Mouse (Mus musculus) CH12.LX (cell line): ENCODE data around the gene Ctrl. TPM values are rescaled to one million over a fixed set of nuclear protein-coding genes. Genes with fewer than 3 reads are reported as not detected.

Experiments used
- DNase-seq: peaks from one replicate; pipeline ENCODE4 v3.0.0-alpha.2; 2013; ENCODE audit errors: extremely low read depth
- H3K27ac ChIP-seq: 2 replicates; pipeline ENCODE4 v1.5.1; 2012; ENCODE audit warnings: low read depth, mild to moderate bottlenecking, control low read depth, moderate library complexity; ENCODE audit not compliant: insufficient read depth
- H3K27me3 ChIP-seq: replicated peaks from 2 replicates; pipeline ENCODE3; 2012; ENCODE audit warnings: inconsistent platforms
- H3K36me3 ChIP-seq, 2 experiments: replicated peaks in 1 of 2; 2 replicates each; pipeline versions ENCODE3 to v1.6.1; 2012; ENCODE audit warnings: inconsistent platforms in 1 of 2, low read length in 1 of 2, mild to moderate bottlenecking in 1 of 2, mixed read lengths in 1 of 2, moderate library complexity in 1 of 2; ENCODE audit not compliant: control insufficient read depth in 1 of 2, insufficient read depth in 1 of 2
- H3K4me1 ChIP-seq, 2 experiments: 2 replicates each; pipeline ENCODE4 v1.6.1; 2012; ENCODE audit warnings: inconsistent platforms in 1 of 2, moderate library complexity in 1 of 2; ENCODE audit not compliant: insufficient read depth in 2 of 2, control insufficient read depth in 1 of 2
- H3K4me2 ChIP-seq: 2 replicates; pipeline ENCODE4 v1.6.1; 2012; ENCODE audit warnings: low read depth, mild to moderate bottlenecking, control low read depth; ENCODE audit not compliant: poor library complexity, insufficient read depth, severe bottlenecking
- H3K4me3 ChIP-seq, 3 experiments: fragments of 150-350 bp in 1 of 3; sonication (generic) in 1 of 3; replicated peaks in 1 of 3; 2 replicates each; pipeline versions ENCODE3 to v1.5.1; 2011 to 2012; ENCODE audit warnings: low read depth in 2 of 3, low read length in 2 of 3, mild to moderate bottlenecking in 2 of 3, moderate library complexity in 2 of 3, control low read depth in 1 of 3, improper control_type of control experiment in 1 of 3, inconsistent platforms in 1 of 3, mixed read lengths in 1 of 3; ENCODE audit not compliant: poor library complexity in 1 of 3
- H3K79me2 ChIP-seq: replicated peaks from 2 replicates; pipeline ENCODE4 v1.6.1; 2012; ENCODE audit warnings: mild to moderate bottlenecking, moderate library complexity; ENCODE audit not compliant: control insufficient read depth, poor library complexity, insufficient read depth, severe bottlenecking; ENCODE audit errors: extremely low read depth
- H3K9ac ChIP-seq: 2 replicates; pipeline ENCODE4 v1.6.1; 2012; ENCODE audit warnings: low read depth, mild to moderate bottlenecking, control low read depth, moderate library complexity; ENCODE audit not compliant: insufficient read depth
- H3K9me3 ChIP-seq: replicated peaks from 2 replicates; pipeline ENCODE3; 2012; ENCODE audit warnings: low read length, inconsistent platforms, mixed read lengths
- BHLHE40 ChIP-seq: IDR thresholded peaks from 2 replicates; pipeline ENCODE4 v1.6.1; 2011; ENCODE audit warnings: mild to moderate bottlenecking, low read depth, low read length, improper control_type of control experiment
- CHD2 ChIP-seq: IDR thresholded peaks from 2 replicates; pipeline ENCODE4 v1.6.1; 2011; ENCODE audit warnings: low read length, improper control_type of control experiment
- CTCF ChIP-seq, 2 experiments: IDR thresholded peaks in 1 of 2; conservative IDR thresholded peaks in 1 of 2; 2 replicates each; pipeline ENCODE4 v1.5.1; 2011 to 2012; ENCODE audit warnings: low read depth in 2 of 2, low read length in 2 of 2, improper control_type of control experiment in 1 of 2, inconsistent platforms in 1 of 2, mild to moderate bottlenecking in 1 of 2, moderate library complexity in 1 of 2
- E2F4 ChIP-seq: IDR thresholded peaks from 2 replicates; pipeline ENCODE4 v1.6.1; 2011; ENCODE audit warnings: low read depth, low read length, improper control_type of control experiment; ENCODE audit not compliant: insufficient replicate concordance
- EP300 ChIP-seq: IDR thresholded peaks from 2 replicates; pipeline ENCODE4 v1.6.1; 2011; ENCODE audit warnings: low read length, improper control_type of control experiment
- ETS1 ChIP-seq: conservative IDR thresholded peaks from 2 replicates; pipeline ENCODE4 v1.6.1; 2012; ENCODE audit warnings: low read depth, mild to moderate bottlenecking, inconsistent platforms, low read length, improper control_type of control experiment, moderate library complexity
- GABPA ChIP-seq: IDR thresholded peaks from 2 replicates; pipeline ENCODE4 v1.6.1; 2012; ENCODE audit warnings: low read depth, low read length, improper control_type of control experiment, inconsistent platforms; ENCODE audit not compliant: insufficient replicate concordance
- HCFC1 ChIP-seq: IDR thresholded peaks from 2 replicates; pipeline ENCODE4 v1.6.1; 2012; ENCODE audit warnings: low read depth, mild to moderate bottlenecking, inconsistent platforms, low read length, improper control_type of control experiment
- JUN ChIP-seq: IDR thresholded peaks from 2 replicates; pipeline ENCODE4 v1.6.1; 2011; ENCODE audit warnings: low read depth, mild to moderate bottlenecking, low read length, improper control_type of control experiment, moderate library complexity; ENCODE audit not compliant: insufficient read depth
- JUND ChIP-seq: conservative IDR thresholded peaks from 2 replicates; pipeline ENCODE4 v1.6.1; 2011; ENCODE audit warnings: low read depth, low read length, improper control_type of control experiment
- MAFK ChIP-seq: IDR thresholded peaks from 2 replicates; pipeline ENCODE4 v1.6.1; 2011; ENCODE audit warnings: low read length, improper control_type of control experiment; ENCODE audit not compliant: insufficient replicate concordance
- MAZ ChIP-seq: IDR thresholded peaks from 2 replicates; pipeline ENCODE4 v1.6.1; 2012; ENCODE audit warnings: low read depth, mild to moderate bottlenecking, inconsistent platforms, low read length, improper control_type of control experiment, moderate library complexity
- MEF2A ChIP-seq: IDR thresholded peaks from 2 replicates; pipeline ENCODE4 v1.6.1; 2014; ENCODE audit warnings: low read depth, mild to moderate bottlenecking, inconsistent platforms, low read length, improper control_type of control experiment, borderline replicate concordance
- MYC ChIP-seq: IDR thresholded peaks from 2 replicates; pipeline ENCODE4 v1.6.1; 2011; ENCODE audit warnings: low read depth, mild to moderate bottlenecking, improper control_type of control experiment, low read length
- PAX5 ChIP-seq: IDR thresholded peaks from 2 replicates; pipeline ENCODE4 v1.6.1; 2012; ENCODE audit warnings: low read length, inconsistent platforms, mixed read lengths
- POLR2A ChIP-seq: IDR thresholded peaks from 2 replicates; pipeline ENCODE4 v1.6.1; 2011; ENCODE audit warnings: low read depth, mild to moderate bottlenecking, improper control_type of control experiment, low read length
- POLR2AphosphoS2 ChIP-seq: IDR thresholded peaks from 2 replicates; pipeline ENCODE4 v1.6.1; 2011; ENCODE audit warnings: low read depth, low read length, improper control_type of control experiment
- RAD21 ChIP-seq: IDR thresholded peaks from 2 replicates; pipeline ENCODE4 v1.6.1; 2011; ENCODE audit warnings: low read depth, mild to moderate bottlenecking, low read length, improper control_type of control experiment, moderate library complexity
- RCOR1 ChIP-seq: conservative IDR thresholded peaks from 2 replicates; pipeline ENCODE4 v1.6.1; 2012; ENCODE audit warnings: low read depth, mild to moderate bottlenecking, inconsistent platforms, low read length, improper control_type of control experiment
- SIN3A ChIP-seq: IDR thresholded peaks from 2 replicates; pipeline ENCODE4 v1.6.1; 2012; ENCODE audit warnings: low read length, improper control_type of control experiment, inconsistent platforms
- SMC3 ChIP-seq: IDR thresholded peaks from 2 replicates; pipeline ENCODE4 v1.6.1; 2011; ENCODE audit warnings: low read depth, low read length, improper control_type of control experiment
- TBP ChIP-seq: conservative IDR thresholded peaks from 2 replicates; pipeline ENCODE4 v1.6.1; 2011; ENCODE audit warnings: low read depth, low read length, improper control_type of control experiment
- ZC3H11A ChIP-seq: IDR thresholded peaks from 2 replicates; pipeline ENCODE4 v1.6.1; 2012; ENCODE audit warnings: low read depth, mild to moderate bottlenecking, inconsistent platforms, low read length, improper control_type of control experiment
- ZKSCAN1 ChIP-seq: IDR thresholded peaks from 2 replicates; pipeline ENCODE4 v1.6.1; 2012; ENCODE audit warnings: low read depth, inconsistent platforms, low read length, improper control_type of control experiment, borderline replicate concordance
- ZMIZ1 ChIP-seq: IDR thresholded peaks from 2 replicates; pipeline ENCODE4 v1.6.1; 2012; ENCODE audit warnings: low read depth, mild to moderate bottlenecking, inconsistent platforms, low read length, improper control_type of control experiment
- ZNF384 ChIP-seq: IDR thresholded peaks from 2 replicates; pipeline ENCODE4 v1.6.1; 2012; ENCODE audit warnings: low read depth, low read length, improper control_type of control experiment, inconsistent platforms
- dilution Hi-C: fragments of 300-500 bp; cut with MboI; formaldehyde crosslinking; loops from 2 replicates; pipeline ENCODE4 v1.14.3; 2020; ENCODE audit warnings: low sequenced_read_pairs; ENCODE audit not compliant: extremely low pct_unique_long_range_greater_than_20kb, extremely low pct_ligation_motif_present
- in situ Hi-C: fragments of 300-500 bp; cut with MboI; formaldehyde crosslinking; loops from 3 replicates; pipeline ENCODE4 v1.14.3; 2019; ENCODE audit warnings: low sequenced_read_pairs, low pct_ligation_motif_present, low pct_unique_long_range_greater_than_20kb, mixed read lengths
- polyA plus RNA-seq: library from polyadenylated mRNA; unstranded; fragments of >175 nt; gene quantifications from 2 replicates; pipeline ENCODE4 v1.2.1, GENCODE M21; 2012; ENCODE audit warnings: low read depth; ENCODE audit not compliant: insufficient read length
- total RNA-seq, 2 experiments: library from RNA; depleted of rRNA; stranded (reverse); fragments of 300-350 nt in 1 of 2; fragments of >200 nt in 1 of 2; gene quantifications; 2 replicates each; pipeline ENCODE4 v1.2.3; 2012 to 2014

Ctrl gene
- total and polyA plus RNA-seq, 3 experiments, result 1.3 to 5.3 (median 2.0) TPM

DNA sequence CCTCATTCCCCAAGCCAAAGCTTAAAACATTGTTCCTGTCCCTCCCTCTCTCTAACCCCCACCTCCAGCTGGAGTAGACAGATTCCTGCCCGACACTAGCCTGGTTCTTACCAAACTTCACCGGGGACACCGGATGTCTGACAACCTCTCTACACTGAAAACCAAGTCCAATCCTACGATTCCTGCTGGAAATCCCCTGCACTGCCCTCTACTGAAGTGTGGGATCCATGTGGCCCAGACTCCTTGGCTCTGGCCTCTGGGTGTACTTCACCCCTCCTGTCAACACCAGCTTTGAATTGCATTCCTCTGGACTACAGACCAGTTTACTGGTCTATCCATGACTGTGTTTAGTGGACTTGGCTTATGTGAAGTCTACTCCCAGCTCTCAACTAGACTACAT, 22.9 kb upstream of the Ctrl start:
- Histone ChIP-seq H3K9ac (no peak overlapping the region), H3K79me2 (no peaks in the 10 kb centered on the region), H3K4me2 (no peak overlapping the region), H3K9me3 (no peaks in the 10 kb centered on the region), H3K27me3 (no peaks in the 10 kb centered on the region), H3K36me3 (peaks cover 5 to 66% of the 10 kb centered on the region in 2 experiments), H3K27ac (no peak overlapping the region), H3K4me3 (no peak overlapping the region), H3K4me1 (peaks cover 3 to 17% of the 10 kb centered on the region in 2 experiments)
- TF ChIP-seq SIN3A (no peak), CHD2 (no peak), RAD21 (no peak), BHLHE40 (no peak), ZNF384 (no peak), JUN (no peak), E2F4 (no peak)
- dilution Hi-C loops, result no loop called here
- in situ Hi-C loops, result no loop called here
- no peak for DNase-seq

DNA sequence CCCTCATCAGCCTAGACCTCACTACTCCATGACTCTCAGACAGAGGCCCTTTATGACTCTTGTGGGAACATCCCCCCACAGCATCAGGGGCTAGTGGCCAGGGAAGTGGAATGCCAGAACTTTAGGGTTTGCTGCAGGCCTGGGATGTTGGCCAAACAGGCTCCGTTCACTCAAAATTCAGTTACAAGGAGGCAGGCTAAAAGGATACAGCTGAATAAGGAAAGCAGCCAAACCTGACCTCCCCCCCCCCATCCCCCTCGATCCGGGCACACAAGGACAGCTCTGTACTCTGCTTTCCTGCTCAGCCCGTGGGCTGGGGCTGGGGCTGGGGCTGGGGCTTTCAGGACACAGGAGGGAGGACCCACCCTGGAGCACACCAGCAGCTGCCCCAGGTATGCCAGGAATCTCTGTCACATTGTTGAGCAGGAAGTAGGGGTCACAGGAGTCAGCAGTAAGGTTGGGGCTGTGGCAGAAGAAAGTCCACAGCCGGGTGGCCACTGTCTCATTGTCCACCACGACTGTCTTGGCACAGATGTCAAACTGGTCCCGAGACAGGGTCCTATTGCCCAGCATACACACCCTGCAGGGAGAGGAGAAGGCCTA, 17.5 kb upstream of the Ctrl start:
- no peak overlapping the region for H3K4me3 ChIP-seq
- H3K27ac ChIP-seq, result no peak overlapping the region
- H3K4me2 ChIP-seq, result no peak overlapping the region
- no peak for DNase-seq
- in situ Hi-C loops (no loop called here), dilution Hi-C loops (no loop called here)
- no peaks in the 10 kb centered on the region for H3K27me3 ChIP-seq
- peaks cover 9 to 84% of the 10 kb centered on the region in 2 experiments for H3K36me3 ChIP-seq
- peaks cover 5 to 17% of the 10 kb centered on the region in 2 experiments for H3K4me1 ChIP-seq
- H3K9me3 ChIP-seq, result no peaks in the 10 kb centered on the region
- TF ChIP-seq EP300 (no peak), POLR2A (no peak), MEF2A (no peak), HCFC1 (no peak), RCOR1 (no peak), TBP (no peak)
- H3K9ac ChIP-seq, result no peak overlapping the region
- H3K79me2 ChIP-seq, result no peaks in the 10 kb centered on the region

DNA sequence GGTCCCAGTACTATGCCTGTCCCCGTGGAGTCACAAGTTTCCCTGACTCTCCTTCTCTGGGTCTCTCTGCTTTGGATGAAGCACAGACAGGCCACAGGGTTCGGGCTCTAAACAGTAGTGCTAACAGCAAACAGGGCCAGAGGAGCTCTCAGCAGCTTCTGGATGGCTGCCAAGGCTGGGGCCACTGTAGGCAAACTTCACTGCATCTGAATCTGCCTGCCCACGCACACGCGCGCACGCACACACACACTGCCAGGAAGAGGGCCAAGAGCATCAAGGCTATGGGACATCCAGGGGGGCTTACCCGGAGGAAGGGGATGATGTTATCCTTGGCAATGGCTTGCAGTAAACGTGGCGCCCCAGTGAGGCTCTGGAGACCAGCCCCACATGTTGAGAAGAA, 15.7 kb upstream of the Ctrl start:
- H3K36me3 ChIP-seq, result peaks cover 19 to 88% of the 10 kb centered on the region in 2 experiments
- H3K4me3 ChIP-seq, result no peak overlapping the region
- H3K27ac ChIP-seq, result no peak overlapping the region
- no peak overlapping the region for H3K4me2 ChIP-seq
- TF ChIP-seq PAX5, result no peak
- no peak for TF ChIP-seq MAZ
- no peak for TF ChIP-seq ZC3H11A
- no peak for TF ChIP-seq MAFK
- no peak for TF ChIP-seq POLR2AphosphoS2
- TF ChIP-seq EP300, result no peak
- no peak for TF ChIP-seq SMC3
- no peak for TF ChIP-seq MYC
- TF ChIP-seq ETS1, result no peak
- TF ChIP-seq GABPA, result no peak
- TF ChIP-seq RCOR1, result no peak
- no peak for TF ChIP-seq TBP
- TF ChIP-seq ZMIZ1, result no peak
- TF ChIP-seq ZKSCAN1, result no peak
- TF ChIP-seq CTCF (conservative IDR thresholded peaks at IDR 0.05 in 1 of 2, IDR thresholded peaks at IDR 0.05 in 1 of 2; ENCODE audit: low read depth in 2 of 2, low read length in 2 of 2), result no peak
- no peak for TF ChIP-seq JUND
- H3K9ac ChIP-seq, result no peak overlapping the region
- no peaks in the 10 kb centered on the region for H3K79me2 ChIP-seq
- DNase-seq, result no peak
- H3K9me3 ChIP-seq, result no peaks in the 10 kb centered on the region
- no peaks in the 10 kb centered on the region for H3K27me3 ChIP-seq
- peaks cover 5 to 17% of the 10 kb centered on the region in 2 experiments for H3K4me1 ChIP-seq
- dilution Hi-C loops (no loop called here), in situ Hi-C loops (no loop called here)
